Mouse (Mus musculus): ENCODE measurements around the gene Slc31a2. TPM values are rescaled to one million over a fixed set of nuclear protein-coding genes. Genes with fewer than 3 reads are reported as not detected.

Gene Slc31a2
- total RNA-seq (2023) = 56.2 and 70.8 TPM in 2 replicates

GRCm38 (mm10) chr4:62262276-62262675, at the start of gene Slc31a2:
Gene Slc31a2 (plus strand): TSS chr4:62262562.

GRCm38 (mm10) chr4:62230769-62231168, 31.6 kb upstream of the Slc31a2 start, which contains the start of gene Zfp37:
Gene Zfp37 (minus strand): TSS chr4:62231047.

Other genes with a start within 250 kb of the Slc31a2 start
- not detected in 2 replicates for gene Mup20, start 208.4 kb upstream of the Slc31a2 start, total RNA-seq (2023)
- not detected in 2 replicates for gene Mup3, start 175.2 kb upstream of the Slc31a2 start, total RNA-seq (2023)
- gene Mup21, start 111.7 kb upstream of the Slc31a2 start, total RNA-seq (2023) = not detected in 2 replicates
- not detected in 2 replicates for gene Zfp37, start 31.5 kb upstream of the Slc31a2 start, total RNA-seq (2023)
- 85.9 and 99.2 TPM in 2 replicates for gene Fkbp15, start 98.0 kb downstream of the Slc31a2 start, total RNA-seq (2023)
- 13.2 and 13.6 TPM in 2 replicates for gene Slc31a1, start 98.2 kb downstream of the Slc31a2 start, total RNA-seq (2023)
- gene Cdc26, start 146.1 kb downstream of the Slc31a2 start, total RNA-seq (2023) = 28.3 and 30.1 TPM in 2 replicates
- 7.7 and 9.6 TPM in 2 replicates for gene Prpf4, start 146.2 kb downstream of the Slc31a2 start, total RNA-seq (2023)
- gene Rnf183, start 172.7 kb downstream of the Slc31a2 start, total RNA-seq (2023) = not detected in 2 replicates
- gene Wdr31, start 208.3 kb downstream of the Slc31a2 start, total RNA-seq (2023) = not detected in 2 replicates
- gene Bspry, start 217.5 kb downstream of the Slc31a2 start, total RNA-seq (2023) = 0.36 and 0.69 TPM in 2 replicates
- 0.88 TPM in 1 of 2 replicates, not detected in the other for gene Hdhd3, start 240.9 kb downstream of the Slc31a2 start, total RNA-seq (2023)

Data from neutrophil, adult 65 days (primary cell).